Mouse (Mus musculus): ENCODE measurements around the gene Hip1r. TPM values are rescaled to one million over a fixed set of nuclear protein-coding genes. Genes with fewer than 3 reads are reported as not detected.

Gene Hip1r
- polyA plus RNA-seq, 1 experiment = 18.3 TPM

GRCm38 (mm10) chr5:123979221-123979979, 6.0 kb downstream of the Hip1r start:
- no peak overlapping the region for H3K4me3 ChIP-seq (ENCODE audit: insufficient read depth, low read depth, low read length)
- H3K36me3 ChIP-seq (ENCODE audit: control insufficient read depth, insufficient read depth, low read length) = no peaks in the 10 kb centered on the region
- 69% methylated on average over 18 of the region's 18 CpGs for WGBS
- H3K27me3 ChIP-seq (replicated peaks; ENCODE audit: control insufficient read depth, insufficient read depth, low read length) = no peaks in the 10 kb centered on the region
- TF ChIP-seq CTCF (conservative IDR thresholded peaks at IDR 0.05; ENCODE audit: insufficient read depth, insufficient read length, low read depth, low read length) = no peak
- no peak for TF ChIP-seq POLR2A (IDR thresholded peaks at IDR 0.05; ENCODE audit: low read depth, low read length)
- peaks cover 35% of the 10 kb centered on the region for H3K4me1 ChIP-seq (ENCODE audit: control insufficient read depth, insufficient read depth, low read length)
- DNase-seq = peak; percentile 31
- 0 out of 2 replicates have a peak overlapping the region, but pooled peaks have one; percentile 16 for H3K27ac ChIP-seq (ENCODE audit: insufficient read depth, low read depth, low read length)

- DNase-seq = no peak
- Histone ChIP-seq H3K27ac (ENCODE audit: insufficient read depth, low read depth, low read length) (peak overlapping the region; percentile 26), H3K4me3 (ENCODE audit: insufficient read depth, low read depth, low read length) (no peak overlapping the region), H3K27me3 (replicated peaks; ENCODE audit: control insufficient read depth, insufficient read depth, low read length) (no peaks in the 10 kb centered on the region), H3K4me1 (ENCODE audit: control insufficient read depth, insufficient read depth, low read length) (peaks cover 30% of the 10 kb centered on the region), H3K36me3 (ENCODE audit: control insufficient read depth, insufficient read depth, low read length) (no peaks in the 10 kb centered on the region)
- 75% methylated on average over 4 of the region's 4 CpGs for WGBS
- TF ChIP-seq POLR2A (IDR thresholded peaks at IDR 0.05; ENCODE audit: low read depth, low read length) = no peak
- TF ChIP-seq CTCF (conservative IDR thresholded peaks at IDR 0.05; ENCODE audit: insufficient read depth, insufficient read length, low read depth, low read length) = no peak
Measured at GRCm38 (mm10) chr5:123979980-123980369, 6.5 kb downstream of the Hip1r start.

GRCm38 (mm10) chr5:123980521-123981249, 7.3 kb downstream of the Hip1r start:
- 67% methylated on average over 9 of the region's 9 CpGs for WGBS
- H3K27ac ChIP-seq (ENCODE audit: insufficient read depth, low read depth, low read length) = peak overlapping the region; percentile 26; the same call in 1 of the 2 replicates
- no peak for DNase-seq
- no peaks in the 10 kb centered on the region for H3K36me3 ChIP-seq (ENCODE audit: control insufficient read depth, insufficient read depth, low read length)
- H3K4me1 ChIP-seq (ENCODE audit: control insufficient read depth, insufficient read depth, low read length) = peaks cover 23% of the 10 kb centered on the region
- no peak for TF ChIP-seq CTCF (conservative IDR thresholded peaks at IDR 0.05; ENCODE audit: insufficient read depth, insufficient read length, low read depth, low read length)
- no peak for TF ChIP-seq POLR2A (IDR thresholded peaks at IDR 0.05; ENCODE audit: low read depth, low read length)
- no peaks in the 10 kb centered on the region for H3K27me3 ChIP-seq (replicated peaks; ENCODE audit: control insufficient read depth, insufficient read depth, low read length)
- no peak overlapping the region for H3K4me3 ChIP-seq (ENCODE audit: insufficient read depth, low read depth, low read length)

GRCm38 (mm10) chr5:123981250-123981554, 7.8 kb downstream of the Hip1r start:
- WGBS = 56% methylated on average over 6 of the region's 6 CpGs
- peaks cover 18% of the 10 kb centered on the region for H3K4me1 ChIP-seq (ENCODE audit: control insufficient read depth, insufficient read depth, low read length)
- no peak for DNase-seq
- no peaks in the 10 kb centered on the region for H3K36me3 ChIP-seq (ENCODE audit: control insufficient read depth, insufficient read depth, low read length)
- H3K27ac ChIP-seq (ENCODE audit: insufficient read depth, low read depth, low read length) = no peak overlapping the region
- H3K27me3 ChIP-seq (replicated peaks; ENCODE audit: control insufficient read depth, insufficient read depth, low read length) = no peaks in the 10 kb centered on the region
- TF ChIP-seq POLR2A (IDR thresholded peaks at IDR 0.05; ENCODE audit: low read depth, low read length) (no peak), CTCF (conservative IDR thresholded peaks at IDR 0.05; ENCODE audit: insufficient read depth, insufficient read length, low read depth, low read length) (no peak)
- H3K4me3 ChIP-seq (ENCODE audit: insufficient read depth, low read depth, low read length) = no peak overlapping the region

GRCm38 (mm10) chr5:123982838-123983237, 9.4 kb downstream of the Hip1r start:
- Histone ChIP-seq H3K27me3 (replicated peaks; ENCODE audit: control insufficient read depth, insufficient read depth, low read length) (no peaks in the 10 kb centered on the region), H3K4me1 (ENCODE audit: control insufficient read depth, insufficient read depth, low read length) (peaks cover 7% of the 10 kb centered on the region; the same call in 1 of the 2 replicates), H3K4me3 (ENCODE audit: insufficient read depth, low read depth, low read length) (no peak overlapping the region), H3K36me3 (ENCODE audit: control insufficient read depth, insufficient read depth, low read length) (no peaks in the 10 kb centered on the region), H3K27ac (ENCODE audit: insufficient read depth, low read depth, low read length) (no peak overlapping the region)
- whole genome bisulfite sequencing = 80% methylated on average over 11 of the region's 11 CpGs
- TF ChIP-seq POLR2A (IDR thresholded peaks at IDR 0.05; ENCODE audit: low read depth, low read length) (no peak), CTCF (conservative IDR thresholded peaks at IDR 0.05; ENCODE audit: insufficient read depth, insufficient read length, low read depth, low read length) (no peak)
- no peak for DNase-seq

GRCm38 (mm10) chr5:123985434-123985833, 12.0 kb downstream of the Hip1r start:
- Histone ChIP-seq H3K4me3 (ENCODE audit: insufficient read depth, low read depth, low read length) (no peak overlapping the region), H3K4me1 (ENCODE audit: control insufficient read depth, insufficient read depth, low read length) (peaks cover 7% of the 10 kb centered on the region; the same call in 1 of the 2 replicates), H3K27ac (ENCODE audit: insufficient read depth, low read depth, low read length) (no peak overlapping the region), H3K36me3 (ENCODE audit: control insufficient read depth, insufficient read depth, low read length) (no peaks in the 10 kb centered on the region), H3K27me3 (replicated peaks; ENCODE audit: control insufficient read depth, insufficient read depth, low read length) (no peaks in the 10 kb centered on the region)
- no peak for TF ChIP-seq CTCF (conservative IDR thresholded peaks at IDR 0.05; ENCODE audit: insufficient read depth, insufficient read length, low read depth, low read length)
- TF ChIP-seq POLR2A (IDR thresholded peaks at IDR 0.05; ENCODE audit: low read depth, low read length) = no peak
- DNase-seq = no peak
- WGBS = 70% methylated on average over 9 of the region's 9 CpGs

GRCm38 (mm10) chr5:123986925-123987324, 13.5 kb downstream of the Hip1r start:
- H3K4me1 ChIP-seq (ENCODE audit: control insufficient read depth, insufficient read depth, low read length) = peaks cover 7% of the 10 kb centered on the region; the same call in 1 of the 2 replicates
- no peak overlapping the region for H3K27ac ChIP-seq (ENCODE audit: insufficient read depth, low read depth, low read length)
- no peaks in the 10 kb centered on the region for H3K27me3 ChIP-seq (replicated peaks; ENCODE audit: control insufficient read depth, insufficient read depth, low read length)
- TF ChIP-seq POLR2A (IDR thresholded peaks at IDR 0.05; ENCODE audit: low read depth, low read length) (no peak), CTCF (conservative IDR thresholded peaks at IDR 0.05; ENCODE audit: insufficient read depth, insufficient read length, low read depth, low read length) (no peak)
- WGBS = 79% methylated on average over 2 of the region's 2 CpGs
- no peak overlapping the region for H3K4me3 ChIP-seq (ENCODE audit: insufficient read depth, low read depth, low read length)
- no peak for DNase-seq
- no peaks in the 10 kb centered on the region for H3K36me3 ChIP-seq (ENCODE audit: control insufficient read depth, insufficient read depth, low read length)
